Mouse (Mus musculus) cerebellum, postnatal 25 days (tissue): ENCODE results near the gene Edf1.
"Not testable (repeated sequence)": the region's sequence is repeated elsewhere in the genome, so short reads cannot be mapped to it uniquely, and the experiment has no call there.

ENCODE experiments used
- DNase-seq, 2 experiments: peaks; one replicate each; pipeline ENCODE4 v3.0.0; 2021; ENCODE audit warnings: mixed read lengths in 2 of 2

The Edf1 gene

GRCm38 (mm10) chr2:25557221-25557963 is at the start of gene Edf1:
Gene Edf1 (plus strand): TSS chr2:25557847.
- DNase-seq, result peak; percentile 96 to 97

- DNase-seq, result no peak
Observed at GRCm38 (mm10) chr2:25509912-25510311, 47.7 kb upstream of the Edf1 start.

DNA sequence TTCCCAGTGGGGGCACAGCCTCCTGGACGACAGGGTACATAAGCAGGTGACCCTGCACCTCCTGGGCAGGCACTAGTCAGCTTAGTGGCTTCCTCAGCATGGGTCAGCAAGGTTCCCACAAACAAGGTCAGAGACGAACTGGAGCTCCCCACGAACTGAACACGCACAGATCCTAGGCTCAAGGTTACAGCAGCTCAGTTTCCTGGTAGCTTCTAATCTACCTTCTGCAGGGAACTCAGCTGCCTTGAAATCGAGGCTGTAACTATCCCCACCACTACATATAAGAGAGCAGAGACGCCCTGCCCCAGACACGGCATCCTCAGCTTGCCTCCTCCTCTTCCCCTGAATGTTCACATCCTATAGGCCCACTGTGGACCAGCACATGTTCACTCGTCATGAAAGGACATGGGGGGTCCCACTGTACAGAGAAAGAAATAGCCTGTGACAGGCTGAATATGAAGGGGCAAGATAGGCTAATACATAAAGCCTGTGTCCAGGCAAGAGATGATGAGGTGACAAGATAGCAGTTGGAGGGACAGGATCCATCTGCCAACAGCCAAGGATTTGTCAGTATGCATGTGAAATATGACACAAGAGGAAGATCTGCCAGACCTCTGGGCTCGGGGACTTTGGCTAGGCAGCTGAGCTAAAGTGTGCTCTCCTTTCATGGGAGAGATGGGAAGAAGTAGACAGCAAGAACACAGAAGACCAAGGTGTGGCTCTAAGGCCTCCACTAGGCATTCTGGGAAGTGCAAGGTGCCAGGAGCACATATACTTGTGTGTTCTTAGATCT is 30.9 kb upstream of the Edf1 start:
- no peak for DNase-seq

GRCm38 (mm10) chr2:25533707-25534106 is 23.9 kb upstream of the Edf1 start:
- DNase-seq, result no peak

GRCm38 (mm10) chr2:25534178-25534865 is 23.3 kb upstream of the Edf1 start:
- DNase-seq, result peak; percentile 88 to 92

DNA sequence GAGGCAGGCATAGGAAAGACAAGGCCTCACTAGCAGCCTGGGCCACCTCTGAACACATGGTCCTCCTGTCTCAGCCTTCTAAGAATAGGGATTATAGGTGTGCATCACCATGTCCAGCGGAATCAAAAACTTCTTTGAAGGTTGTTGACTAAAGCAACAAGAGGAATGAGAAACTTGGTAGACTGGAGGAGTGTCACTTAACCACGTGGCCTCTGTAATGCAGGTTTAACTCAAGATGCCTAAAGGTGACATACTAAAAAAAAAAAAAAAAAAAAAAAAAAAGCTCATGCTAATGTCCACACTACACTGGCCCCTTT is 22.8 kb upstream of the Edf1 start:
- no peak for DNase-seq

- no peak for DNase-seq
Observed at GRCm38 (mm10) chr2:25536531-25536930, 21.1 kb upstream of the Edf1 start.

DNA sequence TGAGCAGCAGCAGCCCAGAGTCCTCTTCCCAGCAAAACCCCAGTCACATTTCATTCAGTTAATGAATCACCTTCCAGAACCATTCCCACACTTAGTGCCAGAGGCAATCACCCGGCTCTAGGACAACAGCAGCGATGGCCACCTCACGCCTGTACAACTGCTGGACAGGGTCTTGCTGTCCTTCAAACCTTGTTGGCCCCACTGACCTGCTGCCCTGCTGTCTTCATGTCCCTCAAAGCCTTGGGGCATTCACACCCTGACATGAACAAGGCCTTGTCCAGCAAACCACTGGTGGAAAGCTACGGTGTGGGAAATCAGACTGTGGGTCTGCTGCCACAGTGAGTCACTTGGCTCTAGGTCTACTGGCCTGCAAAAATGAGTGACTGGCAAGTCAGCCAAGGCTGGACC is 17.1 kb upstream of the Edf1 start:
- DNase-seq, result no peak

GRCm38 (mm10) chr2:25541644-25542367 is 15.8 kb upstream of the Edf1 start:
- no peak for DNase-seq

GRCm38 (mm10) chr2:25545996-25546810 is 11.4 kb upstream of the Edf1 start:
- no peak for DNase-seq

DNA sequence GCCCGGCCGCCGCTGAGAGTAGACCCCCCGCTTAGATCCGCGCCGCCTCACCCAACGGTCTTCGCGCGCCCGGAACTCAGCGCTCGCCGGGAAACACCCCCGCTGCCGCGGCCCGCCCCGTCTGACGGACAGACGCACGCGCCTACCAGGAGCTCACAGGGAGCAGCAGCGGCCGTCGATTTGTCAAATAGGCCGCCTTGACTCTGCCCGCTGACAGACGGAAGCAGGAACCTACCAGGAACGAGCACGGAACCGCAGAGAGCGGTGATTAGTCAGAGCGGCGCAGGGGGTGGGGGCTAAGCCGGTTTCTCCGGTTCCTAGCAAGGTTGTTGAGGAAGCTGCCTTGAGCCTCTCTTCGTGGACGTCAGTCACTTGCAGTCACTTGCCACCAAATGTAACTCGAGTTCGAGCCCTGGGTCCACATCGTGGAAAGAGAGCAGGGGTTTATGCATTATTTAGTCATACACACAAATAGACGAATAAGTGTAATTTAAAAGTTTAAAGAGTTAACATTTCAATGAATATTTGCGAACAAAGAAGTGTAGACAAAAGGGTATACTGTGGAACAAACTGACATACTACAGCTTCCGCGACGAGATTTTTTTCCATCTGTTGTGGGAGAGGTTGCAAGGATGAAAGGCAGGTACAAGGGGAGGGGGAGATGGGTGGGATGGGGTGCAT is 10.7 kb upstream of the Edf1 start, which contains the start of gene Traf2:
Gene Traf2 (minus strand): TSS at position 130 of the 681 bp plus-strand sequence.
- DNase-seq, result peak; percentile 98 to 99

- DNase-seq, result no peak
Observed at GRCm38 (mm10) chr2:25549021-25549991, 8.3 kb upstream of the Edf1 start.

DNA sequence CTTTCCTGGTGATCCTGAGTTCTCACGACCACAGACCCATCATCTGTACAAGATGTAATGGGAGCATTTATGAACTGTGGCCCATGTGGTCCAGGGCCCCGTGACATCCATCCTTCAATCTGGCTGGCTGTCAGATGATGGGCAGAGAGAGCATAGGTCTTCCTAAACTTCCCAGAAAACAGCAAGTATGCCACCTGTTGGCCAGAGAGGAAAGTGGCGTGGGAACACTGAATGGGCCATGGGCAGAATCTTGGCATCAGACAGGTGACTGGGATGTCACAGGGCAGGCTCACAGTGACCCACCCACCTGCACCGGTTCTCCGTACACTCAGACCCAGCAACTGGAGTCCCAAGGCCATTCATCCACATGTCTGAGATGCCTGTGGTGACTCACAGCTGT is 6.5 kb upstream of the Edf1 start:
- peak; percentile 72 to 81 for DNase-seq

GRCm38 (mm10) chr2:25553171-25553786 is 4.4 kb upstream of the Edf1 start:
- not testable (repeated sequence) for DNase-seq

GRCm38 (mm10) chr2:25555479-25555878 is 2.2 kb upstream of the Edf1 start:
- DNase-seq, result not testable (repeated sequence)

DNA sequence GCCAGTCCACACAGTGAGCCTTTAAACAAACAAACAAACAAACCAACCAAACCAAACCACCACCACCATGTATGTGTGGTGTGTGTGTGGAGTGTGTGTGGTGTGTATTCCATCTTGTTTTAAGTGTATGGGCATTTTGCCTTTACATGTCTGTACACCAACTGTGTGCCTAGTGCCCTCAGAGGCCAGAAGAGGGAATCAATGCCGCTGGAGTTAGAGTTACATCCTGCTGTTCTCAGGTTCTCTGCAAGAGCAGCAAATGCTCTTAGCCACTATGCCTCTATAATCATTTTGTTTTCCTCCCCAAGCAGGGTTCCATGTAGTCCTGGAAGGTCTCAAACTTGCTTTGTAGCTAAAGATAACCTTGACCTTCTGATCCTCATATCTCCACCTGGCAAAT is 1.4 kb upstream of the Edf1 start:
- DNase-seq, result no peak

GRCm38 (mm10) chr2:25557964-25558360 is 315 bp downstream of the Edf1 start:
- no peak for DNase-seq

DNA sequence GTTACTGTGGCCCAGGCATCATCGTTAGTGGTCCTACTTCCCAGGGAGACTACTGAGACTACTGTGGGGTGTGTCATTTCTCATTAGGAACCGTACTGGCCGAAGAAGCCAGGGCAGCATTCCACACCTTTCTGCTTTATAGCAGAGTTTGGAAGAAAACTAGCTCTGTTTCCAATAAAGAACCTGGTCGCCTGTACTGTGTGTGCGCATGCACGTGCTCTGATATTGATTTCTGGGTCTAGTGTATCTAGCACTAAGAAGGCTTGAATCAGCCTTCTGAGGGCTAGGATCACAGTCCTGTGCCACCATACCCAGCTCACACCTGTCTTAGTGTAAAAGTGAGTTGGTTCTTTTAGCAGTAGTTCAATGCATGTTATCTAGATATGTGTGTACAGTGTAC is 1.1 kb downstream of the Edf1 start:
- no peak for DNase-seq

GRCm38 (mm10) chr2:25560551-25560950 is 2.9 kb downstream of the Edf1 start:
- peak; percentile 27 to 31 for DNase-seq

DNA sequence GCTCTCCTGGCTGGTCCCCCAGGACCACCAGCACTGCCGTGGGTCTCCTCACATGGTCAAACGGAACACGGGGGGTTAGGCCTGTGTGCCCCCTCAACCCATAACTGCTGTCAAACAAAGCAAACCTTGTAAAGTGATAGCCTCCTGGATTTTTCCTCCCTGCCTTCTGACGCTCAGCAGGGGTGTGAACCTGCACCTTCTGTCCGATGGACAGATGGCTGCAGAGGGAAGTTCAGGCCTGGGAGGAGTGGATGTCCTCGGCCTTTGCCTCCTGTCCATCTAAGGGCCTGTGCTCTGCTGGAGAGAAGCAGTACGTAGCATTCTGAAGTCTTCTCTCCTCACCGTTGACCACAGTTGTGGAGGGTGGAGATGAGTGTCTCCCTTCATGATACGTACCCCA is 4.3 kb downstream of the Edf1 start:
- peak; percentile 86 to 89 for DNase-seq
